Mouse (Mus musculus) layer of hippocampus, adult 18-20 months (tissue): ENCODE measurements around the gene Slc22a3. TPM values are rescaled to one million over a fixed set of nuclear protein-coding genes. Genes with fewer than 3 reads are reported as not detected.

Experiments
- DNase-seq, 2 experiments: peaks; one replicate each; pipeline ENCODE4 v3.0.0; 2022; ENCODE audit warnings: low spot score in 2 of 2
- total RNA-seq, 2 experiments: library from RNA; stranded (reverse); gene quantifications; 2 replicates each; pipeline ENCODE4 v1.2.3; 2021

Gene Slc22a3
- total RNA-seq, 2 experiments from 2014 or later, result 0.25 to 0.45 TPM

GRCm38 (mm10) chr17:12412181-12412890 lies 95.2 kb downstream of the Slc22a3 start:
- DNase-seq, result no peak

GRCm38 (mm10) chr17:12409346-12409944 lies 98.1 kb downstream of the Slc22a3 start:
- DNase-seq, result no peak

GRCm38 (mm10) chr17:12403420-12403819 lies 104.1 kb downstream of the Slc22a3 start:
- DNase-seq, result no peak

GRCm38 (mm10) chr17:12396163-12396677 lies 111.3 kb downstream of the Slc22a3 start:
- no peak for DNase-seq

GRCm38 (mm10) chr17:12388239-12388638 lies 119.3 kb downstream of the Slc22a3 start:
- DNase-seq, result no peak

- DNase-seq, result no peak
These were observed 119.7 kb downstream of the Slc22a3 start for GRCm38 (mm10) chr17:12387781-12388180.

- no peak for DNase-seq
These were observed 122.3 kb downstream of the Slc22a3 start for GRCm38 (mm10) chr17:12385049-12385794.

GRCm38 (mm10) chr17:12382531-12382930 lies 125.0 kb downstream of the Slc22a3 start:
- no peak for DNase-seq

GRCm38 (mm10) chr17:12381579-12381978 lies 125.9 kb downstream of the Slc22a3 start:
- DNase-seq, result no peak

GRCm38 (mm10) chr17:12380287-12380686 lies 127.2 kb downstream of the Slc22a3 start:
- DNase-seq, result no peak

- no peak for DNase-seq
These were observed 129.4 kb downstream of the Slc22a3 start, which contains the start of gene Plg for GRCm38 (mm10) chr17:12377981-12378705. Gene Plg, plus strand, starts transcription at chr17:12378608.

GRCm38 (mm10) chr17:12373601-12374144 lies 133.8 kb downstream of the Slc22a3 start:
- no peak for DNase-seq

- DNase-seq, result peak; percentile 42 to 82
These were observed 135.5 kb downstream of the Slc22a3 start for GRCm38 (mm10) chr17:12372021-12372420.

GRCm38 (mm10) chr17:12371310-12371925 lies 136.1 kb downstream of the Slc22a3 start:
- DNase-seq, result no peak

GRCm38 (mm10) chr17:12370289-12370688 lies 137.2 kb downstream of the Slc22a3 start:
- no peak for DNase-seq

- no peak for DNase-seq
These were observed 138.1 kb downstream of the Slc22a3 start for GRCm38 (mm10) chr17:12369393-12369792.
